Mouse (Mus musculus) kidney, embryonic 16.5 days (tissue): ENCODE results near the gene Dok1. TPM values are rescaled to one million over a fixed set of nuclear protein-coding genes. Genes with fewer than 3 reads are reported as not detected.

Experiments
- ATAC-seq: fragments of 200-750 bp; cut with Nextera tagmentation; 2 replicates; pipeline ENCODE4 v1.8.0; 2017; ENCODE audit warnings: moderate TSS enrichment; ENCODE audit not compliant: low FRiP score, low TSS enrichment
- H3K27ac ChIP-seq: fragments of 300-500 bp; sonication (generic); 2 replicates; pipeline ENCODE4 v1.5.1; 2014; ENCODE audit warnings: low read length
- H3K27me3 ChIP-seq: fragments of 300-500 bp; sonication (generic); 2 replicates; pipeline ENCODE4 v1.6.1; 2014; ENCODE audit warnings: low read length, control low read depth, mixed read lengths; ENCODE audit not compliant: insufficient read depth
- H3K36me3 ChIP-seq: fragments of 300-500 bp; sonication (generic); 2 replicates; pipeline ENCODE4 v1.6.1; 2014; ENCODE audit warnings: low read length, control low read depth, mixed read lengths; ENCODE audit not compliant: insufficient read depth
- H3K4me1 ChIP-seq: fragments of 300-500 bp; sonication (generic); 2 replicates; pipeline ENCODE4 v1.6.1; 2014; ENCODE audit warnings: low read length, control low read depth, mixed read lengths; ENCODE audit not compliant: insufficient read depth
- H3K4me2 ChIP-seq: fragments of 300-500 bp; sonication (generic); replicated peaks from 2 replicates; pipeline ENCODE4 v1.6.1; 2014; ENCODE audit warnings: low read depth, low read length
- H3K4me3 ChIP-seq: fragments of 300-500 bp; sonication (generic); 2 replicates; pipeline ENCODE4 v1.5.1; 2014; ENCODE audit warnings: mild to moderate bottlenecking, low read length
- H3K9ac ChIP-seq: fragments of 300-500 bp; sonication (generic); replicated peaks from 2 replicates; pipeline ENCODE4 v1.6.1; 2014; ENCODE audit warnings: low read length
- H3K9me3 ChIP-seq: fragments of 300-500 bp; sonication (generic); 2 replicates; pipeline ENCODE4 v1.6.1; 2016; ENCODE audit warnings: low read length, control low read depth
- WGBS: fragments of 180-500 bp; shearing (Covaris S2); extraction: QIAGEN DNeasy Blood & Tissue Kit; methylation state at CpG from one replicate; pipeline ENCODE4 v1.1.7; 2014; 5-methylcytosine and 5-hydroxymethylcytosine counted together
- polyA plus RNA-seq: library from polyadenylated mRNA; unstranded; fragments of >200 nt; fragmentation: Nextera tagmentation; extraction: Ambion mirVana; gene quantifications from 2 replicates; pipeline ENCODE4 v1.2.1, GENCODE M21; 2015

Gene Dok1
- polyA plus RNA-seq, 1 experiment from 2014 or later, result 14.8 TPM

GRCm38 (mm10) chr6:83020121-83020520 is 13.2 kb downstream of the Dok1 start:
- Histone ChIP-seq H3K4me1 (0 out of 2 replicates have a peak, but pooled peaks cover 2% of the 10 kb centered on the region), H3K36me3 (no peaks in the 10 kb centered on the region), H3K4me3 (no peak overlapping the region), H3K27ac (no peak overlapping the region), H3K4me2 (no peak overlapping the region), H3K27me3 (no peaks in the 10 kb centered on the region), H3K9me3 (no peaks in the 10 kb centered on the region), H3K9ac (no peak overlapping the region)
- ATAC-seq, result no peak
- 86% methylated on average over 6 of the region's 6 CpGs for WGBS

DNA sequence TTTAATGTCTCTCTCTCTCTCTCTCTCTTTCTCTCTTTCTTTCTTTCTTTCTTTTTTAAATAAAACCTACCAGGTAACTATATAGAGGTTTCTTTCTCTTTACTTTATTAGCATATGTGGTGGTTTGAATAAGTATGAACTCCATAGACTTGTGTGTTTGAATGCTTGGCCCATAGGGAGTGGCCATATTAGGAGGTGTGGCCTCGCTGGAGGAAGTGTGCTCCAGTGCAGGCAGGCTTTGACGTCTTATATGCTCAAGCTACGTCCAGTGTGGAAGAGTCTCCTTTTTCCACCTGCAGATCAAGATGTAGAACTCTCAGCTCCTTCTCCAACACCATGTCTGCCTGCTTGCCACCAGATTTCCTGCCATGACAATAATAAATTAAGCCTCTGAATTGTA is 14.2 kb downstream of the Dok1 start:
- H3K27me3 ChIP-seq, result no peaks in the 10 kb centered on the region
- H3K9ac ChIP-seq, result no peak overlapping the region
- H3K36me3 ChIP-seq, result no peaks in the 10 kb centered on the region
- no peak for ATAC-seq
- 72% methylated on average over 3 of the region's 3 CpGs for WGBS
- no peak overlapping the region for H3K4me2 ChIP-seq
- H3K4me1 ChIP-seq, result 0 out of 2 replicates have a peak, but pooled peaks cover 2% of the 10 kb centered on the region
- no peak overlapping the region for H3K27ac ChIP-seq
- H3K4me3 ChIP-seq, result no peak overlapping the region
- H3K9me3 ChIP-seq, result no peaks in the 10 kb centered on the region

DNA sequence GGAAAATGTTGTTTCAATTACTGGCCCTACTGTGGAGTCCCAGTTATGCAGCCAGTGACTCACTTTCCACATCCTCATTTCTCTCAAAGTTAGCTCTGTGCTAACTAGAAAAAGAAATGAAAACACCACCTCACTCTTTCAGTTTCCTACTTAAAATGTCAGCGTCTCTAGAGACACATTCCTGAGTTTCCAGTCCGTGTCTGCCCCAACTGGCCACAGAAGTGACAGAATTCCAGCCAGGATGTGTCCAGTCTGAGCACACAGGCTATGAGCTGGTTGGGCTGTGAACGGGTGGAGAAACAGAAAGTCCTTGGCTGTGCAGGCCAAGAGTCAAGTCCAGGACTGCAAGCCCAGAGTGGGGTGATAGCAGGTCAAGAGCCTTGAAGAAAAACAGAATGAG is 16.1 kb downstream of the Dok1 start:
- Histone ChIP-seq H3K4me3 (no peak overlapping the region), H3K9me3 (no peaks in the 10 kb centered on the region), H3K4me2 (no peak overlapping the region), H3K36me3 (no peaks in the 10 kb centered on the region), H3K27me3 (no peaks in the 10 kb centered on the region), H3K4me1 (0 out of 2 replicates have a peak, but pooled peaks cover 2% of the 10 kb centered on the region), H3K9ac (no peak overlapping the region), H3K27ac (peak overlapping the region; percentile 20; the same call in 1 of the 2 replicates)
- 38% methylated on average over 3 of the region's 3 CpGs for WGBS
- ATAC-seq, result no peak; the same call in 1 of the 2 replicates

DNA sequence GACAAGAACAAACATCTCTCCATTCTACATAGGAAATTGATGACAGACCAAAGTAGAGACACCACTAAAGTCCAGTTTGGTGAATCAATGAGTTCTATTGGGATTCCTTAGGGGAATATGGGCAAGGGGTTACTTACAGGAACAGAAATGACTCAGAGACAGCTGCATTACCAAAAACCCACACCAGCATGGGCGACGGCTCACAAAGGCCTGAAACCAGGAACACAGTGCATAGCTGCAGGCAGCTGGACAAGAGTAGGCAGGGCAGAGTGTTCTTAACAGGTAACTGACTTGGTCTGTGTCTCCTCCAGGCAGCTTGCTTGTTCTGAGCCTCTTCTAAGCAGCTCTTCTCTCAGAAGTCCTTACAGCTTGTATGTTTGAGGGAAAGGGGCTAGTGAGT is 17.5 kb downstream of the Dok1 start:
- Histone ChIP-seq H3K4me3 (no peak overlapping the region), H3K4me1 (0 out of 2 replicates have a peak, but pooled peaks cover 2% of the 10 kb centered on the region), H3K4me2 (no peak overlapping the region), H3K27ac (no peak overlapping the region), H3K36me3 (no peaks in the 10 kb centered on the region), H3K9ac (no peak overlapping the region), H3K9me3 (no peaks in the 10 kb centered on the region), H3K27me3 (no peaks in the 10 kb centered on the region)
- WGBS, result 89% methylated on average over 2 of the region's 2 CpGs
- ATAC-seq, result no peak

GRCm38 (mm10) chr6:83014482-83015466 is 18.5 kb downstream of the Dok1 start:
- peaks cover 2% of the 10 kb centered on the region; the same call in 1 of the 2 replicates for H3K4me1 ChIP-seq
- no peak overlapping the region for H3K27ac ChIP-seq
- H3K9ac ChIP-seq, result no peak overlapping the region
- H3K27me3 ChIP-seq, result no peaks in the 10 kb centered on the region
- H3K4me2 ChIP-seq, result no peak overlapping the region
- no peaks in the 10 kb centered on the region for H3K36me3 ChIP-seq
- H3K9me3 ChIP-seq, result no peaks in the 10 kb centered on the region
- WGBS, result 68% methylated on average over 12 of the region's 12 CpGs
- ATAC-seq, result no peak
- no peak overlapping the region for H3K4me3 ChIP-seq

GRCm38 (mm10) chr6:83013444-83013843 is 19.8 kb downstream of the Dok1 start:
- no peak overlapping the region for H3K27ac ChIP-seq
- no peak overlapping the region for H3K4me2 ChIP-seq
- peaks cover 2% of the 10 kb centered on the region; the same call in 1 of the 2 replicates for H3K4me1 ChIP-seq
- H3K4me3 ChIP-seq, result no peak overlapping the region
- ATAC-seq, result no peak
- H3K36me3 ChIP-seq, result no peaks in the 10 kb centered on the region
- no peaks in the 10 kb centered on the region for H3K27me3 ChIP-seq
- H3K9ac ChIP-seq, result no peak overlapping the region
- 57% methylated on average over 5 of the region's 5 CpGs for WGBS
- no peaks in the 10 kb centered on the region for H3K9me3 ChIP-seq

GRCm38 (mm10) chr6:83011756-83012155 is 21.5 kb downstream of the Dok1 start:
- ATAC-seq, result no peak
- Histone ChIP-seq H3K27ac (no peak overlapping the region), H3K27me3 (no peaks in the 10 kb centered on the region; the same call in 1 of the 2 replicates), H3K9me3 (no peaks in the 10 kb centered on the region), H3K4me1 (no peaks in the 10 kb centered on the region; the same call in 1 of the 2 replicates), H3K9ac (no peak overlapping the region), H3K36me3 (no peaks in the 10 kb centered on the region), H3K4me3 (no peak overlapping the region), H3K4me2 (no peak overlapping the region)
- WGBS, result 77% methylated on average over 6 of the region's 6 CpGs

DNA sequence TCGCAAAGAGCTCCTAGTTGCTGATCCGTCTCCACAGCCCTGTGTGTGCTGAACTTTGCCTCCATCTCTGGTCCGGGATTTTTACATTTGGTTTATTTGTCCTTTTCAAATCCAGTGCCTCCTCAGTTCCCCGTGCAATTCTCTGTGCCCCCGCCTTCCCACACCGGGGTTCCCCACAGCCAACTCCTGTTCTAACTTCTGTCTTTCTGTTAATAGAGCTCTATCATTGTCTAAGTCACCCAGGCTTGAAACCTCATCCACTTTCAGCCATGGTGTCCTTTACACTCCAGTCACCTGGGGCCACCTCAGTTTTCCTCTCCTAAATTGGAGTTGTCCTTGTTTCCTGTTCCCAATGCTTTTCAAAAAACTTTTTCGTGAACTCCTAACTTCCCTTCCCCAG is 22.0 kb downstream of the Dok1 start:
- no peak overlapping the region for H3K27ac ChIP-seq
- H3K36me3 ChIP-seq, result no peaks in the 10 kb centered on the region
- ATAC-seq, result no peak
- no peak overlapping the region for H3K4me2 ChIP-seq
- H3K9me3 ChIP-seq, result no peaks in the 10 kb centered on the region
- no peak overlapping the region for H3K9ac ChIP-seq
- no peaks in the 10 kb centered on the region; the same call in 1 of the 2 replicates for H3K27me3 ChIP-seq
- H3K4me1 ChIP-seq, result no peaks in the 10 kb centered on the region; the same call in 1 of the 2 replicates
- no peak overlapping the region for H3K4me3 ChIP-seq
- 84% methylated on average over 7 of the region's 7 CpGs for WGBS

DNA sequence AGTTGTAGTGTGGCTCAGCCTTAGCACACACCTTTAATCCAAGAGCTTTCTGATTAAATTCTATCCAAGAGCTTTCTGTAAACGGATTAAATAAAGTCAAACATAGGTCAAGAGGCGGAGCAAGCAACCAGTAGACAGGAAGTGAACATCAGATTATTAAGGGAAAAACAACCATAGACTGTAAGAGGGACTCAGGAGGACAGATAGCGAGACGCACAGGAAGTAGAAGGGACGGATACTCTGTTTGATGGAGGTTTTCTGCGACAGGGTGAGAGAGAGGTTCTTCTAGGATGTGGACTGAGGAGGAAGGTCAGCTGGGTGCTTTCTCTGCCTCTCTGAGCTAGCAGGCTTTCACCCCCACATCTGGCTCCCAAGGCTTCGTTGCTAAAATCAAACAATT is 23.3 kb downstream of the Dok1 start:
- no peaks in the 10 kb centered on the region for H3K36me3 ChIP-seq
- H3K9ac ChIP-seq, result no peak overlapping the region
- H3K4me3 ChIP-seq, result no peak overlapping the region
- H3K4me2 ChIP-seq, result no peak overlapping the region
- 54% methylated on average over 7 of the region's 7 CpGs for WGBS
- H3K4me1 ChIP-seq, result peaks cover 4% of the 10 kb centered on the region
- no peak for ATAC-seq
- H3K9me3 ChIP-seq, result no peaks in the 10 kb centered on the region
- no peaks in the 10 kb centered on the region; the same call in 1 of the 2 replicates for H3K27me3 ChIP-seq
- no peak overlapping the region for H3K27ac ChIP-seq

DNA sequence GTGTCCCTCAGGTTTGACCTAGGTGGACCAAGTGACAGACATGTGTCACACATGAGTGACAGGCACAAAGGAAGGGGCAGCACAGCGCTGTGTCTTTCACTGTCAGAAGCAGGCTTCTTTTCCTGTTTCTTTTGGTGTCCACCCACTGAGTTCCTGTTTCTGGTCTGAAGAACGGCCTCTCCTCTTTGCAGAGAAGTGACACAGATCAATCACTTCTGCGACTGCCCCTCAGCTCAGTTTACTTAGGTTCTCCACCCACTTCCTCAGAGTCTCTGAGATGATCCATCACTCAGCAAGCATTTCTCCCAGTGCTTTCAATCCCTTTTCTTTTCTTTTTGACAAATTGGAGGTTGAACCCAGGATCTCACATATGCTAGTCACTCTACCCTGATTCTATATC is 24.6 kb downstream of the Dok1 start:
- Histone ChIP-seq H3K9me3 (no peaks in the 10 kb centered on the region), H3K4me3 (no peak overlapping the region), H3K27me3 (no peaks in the 10 kb centered on the region; the same call in 1 of the 2 replicates), H3K9ac (no peak overlapping the region), H3K4me2 (no peak overlapping the region), H3K27ac (no peak overlapping the region), H3K36me3 (no peaks in the 10 kb centered on the region), H3K4me1 (peaks cover 7% of the 10 kb centered on the region)
- ATAC-seq, result no peak
- WGBS, result 40% methylated on average over 3 of the region's 3 CpGs
